Mouse (Mus musculus) G1E (cell line): ENCODE data around the gene Atic. TPM values are rescaled to one million over a fixed set of nuclear protein-coding genes. Genes with fewer than 3 reads are reported as not detected.

Experiments
- ATAC-seq: 2 replicates; pipeline ENCODE4 v1.8.0; 2016; ENCODE audit warnings: mild to moderate bottlenecking; ENCODE audit not compliant: insufficient number of reproducible peaks, poor library complexity, low FRiP score, severe bottlenecking; ENCODE audit errors: extremely low read depth
- DNase-seq: peaks from one replicate; pipeline ENCODE4 v3.0.0; 2012; ENCODE audit warnings: low spot score
- H3K27me3 ChIP-seq: 2 replicates; pipeline ENCODE4 v1.6.1; 2012; ENCODE audit warnings: mild to moderate bottlenecking, low read length, inconsistent platforms; ENCODE audit not compliant: insufficient read depth
- H3K36me3 ChIP-seq: replicated peaks from 2 replicates; pipeline ENCODE3; 2012; ENCODE audit warnings: mild to moderate bottlenecking, inconsistent platforms
- H3K4me1 ChIP-seq: 2 replicates; pipeline ENCODE4 v1.6.1; 2012; ENCODE audit warnings: low read depth, low read length, inconsistent platforms, mixed read lengths; ENCODE audit not compliant: insufficient read depth
- H3K4me3 ChIP-seq: 2 replicates; pipeline ENCODE4 v1.5.1; 2012; ENCODE audit warnings: low read depth, mild to moderate bottlenecking, inconsistent platforms, low read length, moderate library complexity, mixed read lengths
- H3K9me3 ChIP-seq: replicated peaks from 2 replicates; pipeline ENCODE4 v1.6.1; 2012; ENCODE audit warnings: inconsistent platforms
- CTCF ChIP-seq: IDR thresholded peaks from 2 replicates; pipeline ENCODE4 v1.5.1; 2012; ENCODE audit warnings: low read depth, low read length, inconsistent platforms, mixed read lengths
- GATA1 ChIP-seq: IDR thresholded peaks from 2 replicates; pipeline ENCODE4 v1.6.1; 2012; ENCODE audit warnings: borderline replicate concordance, low read length, inconsistent platforms, mixed read lengths
- GATA2 ChIP-seq: IDR thresholded peaks from 2 replicates; pipeline ENCODE4 v1.6.1; 2012; ENCODE audit warnings: low read depth, low read length, inconsistent platforms, borderline replicate concordance
- POLR2AphosphoS5 ChIP-seq: IDR thresholded peaks from 2 replicates; pipeline ENCODE4 v1.6.1; 2012; ENCODE audit warnings: low read depth, low read length, inconsistent platforms; ENCODE audit not compliant: insufficient replicate concordance
- TAL1 ChIP-seq: conservative IDR thresholded peaks from 2 replicates; pipeline ENCODE4 v1.6.1; 2012; ENCODE audit warnings: low read depth, low read length, inconsistent platforms, mixed read lengths
- polyA plus RNA-seq: library from polyadenylated mRNA; stranded (reverse); fragments of >175 nt; gene quantifications from 2 replicates; pipeline ENCODE4 v1.2.3, GENCODE M21; 2012
- total RNA-seq, 2 experiments: library from RNA; stranded (forward) in 1 of 2; stranded (reverse) in 1 of 2; fragments of 200-1000 nt in 1 of 2; fragments of >200 nt in 1 of 2; fragmentation: Nextera tagmentation in 1 of 2; gene quantifications; 2 replicates each; pipeline ENCODE4 v1.2.3; 2014 to 2017

The Atic gene
- total and polyA plus RNA-seq, 3 experiments, result 47.4 to 254 (median 160) TPM

DNA sequence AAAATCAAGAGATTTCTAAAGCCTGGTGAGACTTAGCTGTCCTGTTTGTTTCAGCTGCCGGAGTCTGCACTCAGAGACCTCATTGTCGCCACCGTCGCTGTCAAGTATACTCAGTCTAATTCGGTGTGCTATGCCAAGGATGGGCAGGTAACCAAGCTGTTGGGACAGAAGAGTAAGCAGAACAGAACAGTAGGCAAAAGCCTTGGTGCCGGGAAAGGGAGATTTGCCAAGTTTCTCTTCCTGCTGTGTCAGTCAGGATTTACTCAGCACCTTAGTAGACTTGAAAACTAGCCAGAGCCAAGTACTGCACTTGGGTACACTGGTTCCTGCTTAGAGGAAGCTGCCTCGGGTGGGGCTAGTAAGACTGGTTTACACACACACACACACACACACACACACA is 19.0 kb downstream of the Atic start:
- Histone ChIP-seq H3K9me3 (no peaks in the 10 kb centered on the region), H3K36me3 (peaks cover 99% of the 10 kb centered on the region), H3K4me3 (no peak overlapping the region), H3K27me3 (no peaks in the 10 kb centered on the region), H3K4me1 (no peaks in the 10 kb centered on the region; the same call in 1 of the 2 replicates)
- ATAC-seq (no peak), DNase-seq (no peak)
- TF ChIP-seq GATA1 (no peak), TAL1 (no peak), GATA2 (no peak), POLR2AphosphoS5 (no peak), CTCF (no peak)

- Histone ChIP-seq H3K4me1 (no peaks in the 10 kb centered on the region; the same call in 1 of the 2 replicates), H3K36me3 (peaks cover 95% of the 10 kb centered on the region), H3K27me3 (no peaks in the 10 kb centered on the region), H3K4me3 (no peak overlapping the region), H3K9me3 (no peaks in the 10 kb centered on the region)
- TF ChIP-seq GATA2 (no peak), TAL1 (no peak), GATA1 (no peak), CTCF (no peak), POLR2AphosphoS5 (no peak)
- ATAC-seq (no peak), DNase-seq (no peak)
Observed at GRCm38 (mm10) chr1:71576837-71577236, 19.9 kb downstream of the Atic start.

DNA sequence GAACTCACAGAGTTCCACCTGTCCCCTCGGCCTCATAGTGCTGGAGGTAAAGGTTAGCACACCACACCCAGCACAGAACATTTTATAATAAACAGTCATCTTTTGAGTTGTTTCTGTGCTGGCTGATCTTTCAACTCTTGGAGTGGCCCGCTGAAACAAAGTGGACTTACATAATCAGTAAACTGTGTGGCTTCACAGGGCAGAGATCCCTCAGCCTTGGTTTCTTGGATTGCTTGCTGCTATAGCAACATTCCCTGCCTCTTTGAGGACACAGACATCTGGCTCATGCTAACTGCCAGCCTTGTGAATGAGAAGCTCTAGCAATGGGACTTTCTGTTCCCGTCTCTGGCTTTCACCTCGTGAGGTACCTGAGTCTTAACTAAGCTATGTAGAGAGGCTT is 22.6 kb downstream of the Atic start:
- no peaks in the 10 kb centered on the region for H3K9me3 ChIP-seq
- peaks cover 80% of the 10 kb centered on the region for H3K36me3 ChIP-seq
- no peak for ATAC-seq
- no peak for DNase-seq
- TF ChIP-seq POLR2AphosphoS5 (no peak), GATA1 (no peak), GATA2 (no peak), CTCF (no peak), TAL1 (no peak)
- no peaks in the 10 kb centered on the region for H3K4me1 ChIP-seq
- H3K4me3 ChIP-seq, result no peak overlapping the region
- H3K27me3 ChIP-seq, result no peaks in the 10 kb centered on the region

- H3K9me3 ChIP-seq, result no peaks in the 10 kb centered on the region
- no peak overlapping the region for H3K4me3 ChIP-seq
- H3K27me3 ChIP-seq, result no peaks in the 10 kb centered on the region
- peaks cover 71% of the 10 kb centered on the region for H3K36me3 ChIP-seq
- DNase-seq (no peak), ATAC-seq (no peak)
- no peaks in the 10 kb centered on the region for H3K4me1 ChIP-seq
- TF ChIP-seq TAL1 (no peak), POLR2AphosphoS5 (peak; percentile 79; the same call in 1 of the 2 replicates), GATA1 (no peak), CTCF (no peak), GATA2 (no peak)
Observed at GRCm38 (mm10) chr1:71580408-71580807, 23.5 kb downstream of the Atic start.

DNA sequence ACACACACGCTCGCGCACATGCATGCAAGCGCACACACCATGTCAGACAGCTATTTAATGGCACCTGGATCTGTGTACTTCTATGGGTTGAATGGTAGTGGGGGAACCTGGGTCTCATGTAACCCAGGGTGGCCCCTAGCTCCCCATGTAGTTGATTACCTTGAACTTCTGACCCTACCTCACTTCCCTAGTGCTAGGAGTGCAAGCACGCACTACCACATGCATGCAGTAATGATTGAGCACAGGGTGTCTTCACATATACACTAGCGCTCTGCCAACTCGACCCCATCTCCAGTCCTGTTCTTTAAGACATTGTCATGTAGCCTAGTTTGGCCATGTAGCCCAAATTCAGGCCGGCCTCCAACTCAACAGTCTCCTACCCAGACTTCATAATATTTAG is 26.4 kb downstream of the Atic start:
- DNase-seq (no peak), ATAC-seq (no peak)
- Histone ChIP-seq H3K4me1 (no peaks in the 10 kb centered on the region), H3K27me3 (no peaks in the 10 kb centered on the region), H3K9me3 (no peaks in the 10 kb centered on the region), H3K4me3 (no peak overlapping the region), H3K36me3 (peaks cover 42% of the 10 kb centered on the region)
- TF ChIP-seq GATA2 (no peak), GATA1 (no peak), CTCF (no peak), TAL1 (no peak), POLR2AphosphoS5 (no peak)

DNA sequence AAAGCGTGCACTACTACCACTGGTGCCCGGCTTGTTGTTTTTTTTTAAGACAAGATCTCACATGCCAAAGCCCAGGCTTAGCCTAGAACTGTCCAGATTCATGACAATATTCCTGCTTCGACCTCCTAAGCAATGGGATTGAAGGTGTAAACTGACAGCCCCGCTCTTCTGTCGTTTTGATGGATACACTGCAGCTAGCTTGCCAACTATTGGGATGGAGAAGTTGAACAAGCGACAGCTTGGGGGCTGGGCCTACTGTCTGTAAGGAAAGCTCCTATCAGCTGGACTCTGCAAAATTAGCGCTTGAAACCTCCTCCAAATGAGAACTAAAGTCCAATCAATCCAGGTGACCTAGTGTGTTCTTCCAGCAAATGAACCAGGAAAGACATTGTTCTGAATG is 26.9 kb downstream of the Atic start:
- no peak for ATAC-seq
- no peak overlapping the region for H3K4me3 ChIP-seq
- H3K36me3 ChIP-seq, result peaks cover 36% of the 10 kb centered on the region
- no peaks in the 10 kb centered on the region for H3K4me1 ChIP-seq
- no peak for DNase-seq
- TF ChIP-seq GATA1 (no peak), TAL1 (no peak), GATA2 (no peak), CTCF (no peak), POLR2AphosphoS5 (no peak)
- H3K27me3 ChIP-seq, result no peaks in the 10 kb centered on the region
- no peaks in the 10 kb centered on the region for H3K9me3 ChIP-seq
